Mouse (Mus musculus): Measurements from ENCODE around the gene Pde1a. TPM values are rescaled to one million over a fixed set of nuclear protein-coding genes. Genes with fewer than 3 reads are reported as not detected.

Pde1a gene
- polyA plus RNA-seq, 1 experiment from 2014 or later: 2.5 TPM

GRCm38 (mm10) chr2:80038642-80039445 is 90.4 kb downstream of the Pde1a start:
- no peaks in the 10 kb centered on the region for H3K27me3 ChIP-seq
- H3K4me3 ChIP-seq (replicated peaks): no peak overlapping the region
- H3K27ac ChIP-seq (replicated peaks): no peak overlapping the region
- no peak overlapping the region for H3K4me2 ChIP-seq
- no peak overlapping the region for H3K9ac ChIP-seq
- ATAC-seq (ENCODE audit: insufficient read depth): no peak
- WGBS (ENCODE audit: insufficient replicate concordance): 42% methylated on average over 10 of the region's 10 CpGs
- no peaks in the 10 kb centered on the region for H3K36me3 ChIP-seq (replicated peaks)
- no peaks in the 10 kb centered on the region for H3K4me1 ChIP-seq (replicated peaks)
- H3K9me3 ChIP-seq (replicated peaks): no peaks in the 10 kb centered on the region

- H3K4me1 ChIP-seq (replicated peaks): no peaks in the 10 kb centered on the region
- no peaks in the 10 kb centered on the region for H3K9me3 ChIP-seq (replicated peaks)
- 55% methylated on average over 5 of the region's 5 CpGs for WGBS (ENCODE audit: insufficient replicate concordance)
- H3K4me3 ChIP-seq (replicated peaks): no peak overlapping the region
- no peak overlapping the region for H3K4me2 ChIP-seq
- no peaks in the 10 kb centered on the region for H3K27me3 ChIP-seq
- no peak for ATAC-seq (ENCODE audit: insufficient read depth)
- no peak overlapping the region for H3K9ac ChIP-seq
- H3K27ac ChIP-seq (replicated peaks): no peak overlapping the region
- no peaks in the 10 kb centered on the region for H3K36me3 ChIP-seq (replicated peaks)
Observed at GRCm38 (mm10) chr2:80037971-80038370, 91.3 kb downstream of the Pde1a start.

GRCm38 (mm10) chr2:80029051-80029450 is 100.2 kb downstream of the Pde1a start:
- Histone ChIP-seq H3K27me3 (no peaks in the 10 kb centered on the region), H3K4me2 (no peak overlapping the region), H3K9me3 (replicated peaks) (no peaks in the 10 kb centered on the region), H3K9ac (no peak overlapping the region), H3K4me3 (replicated peaks) (no peak overlapping the region), H3K36me3 (replicated peaks) (no peaks in the 10 kb centered on the region), H3K4me1 (replicated peaks) (no peaks in the 10 kb centered on the region), H3K27ac (replicated peaks) (no peak overlapping the region)
- ATAC-seq (ENCODE audit: insufficient read depth): no peak
- WGBS (ENCODE audit: insufficient replicate concordance): 58% methylated on average over 2 of the region's 2 CpGs

- H3K4me1 ChIP-seq (replicated peaks): no peaks in the 10 kb centered on the region
- no peak overlapping the region for H3K4me3 ChIP-seq (replicated peaks)
- H3K9ac ChIP-seq: no peak overlapping the region
- no peaks in the 10 kb centered on the region for H3K36me3 ChIP-seq (replicated peaks)
- H3K4me2 ChIP-seq: no peak overlapping the region
- H3K27ac ChIP-seq (replicated peaks): no peak overlapping the region
- no peaks in the 10 kb centered on the region for H3K27me3 ChIP-seq
- H3K9me3 ChIP-seq (replicated peaks): no peaks in the 10 kb centered on the region
- WGBS (ENCODE audit: insufficient replicate concordance): 64% methylated on average over 1 of the region's 1 CpGs
- ATAC-seq (ENCODE audit: insufficient read depth): no peak
Observed at GRCm38 (mm10) chr2:80026053-80026452, 103.2 kb downstream of the Pde1a start.

GRCm38 (mm10) chr2:80025597-80025996 is 103.7 kb downstream of the Pde1a start:
- Histone ChIP-seq H3K27me3 (no peaks in the 10 kb centered on the region), H3K27ac (replicated peaks) (no peak overlapping the region), H3K9me3 (replicated peaks) (no peaks in the 10 kb centered on the region), H3K4me1 (replicated peaks) (no peaks in the 10 kb centered on the region), H3K9ac (no peak overlapping the region), H3K4me3 (replicated peaks) (no peak overlapping the region), H3K4me2 (no peak overlapping the region), H3K36me3 (replicated peaks) (no peaks in the 10 kb centered on the region)
- WGBS (ENCODE audit: insufficient replicate concordance): 30% methylated on average over 1 of the region's 1 CpGs
- ATAC-seq (ENCODE audit: insufficient read depth): no peak

- Histone ChIP-seq H3K4me2 (no peak overlapping the region), H3K9ac (no peak overlapping the region), H3K27ac (replicated peaks) (no peak overlapping the region), H3K27me3 (no peaks in the 10 kb centered on the region), H3K9me3 (replicated peaks) (no peaks in the 10 kb centered on the region), H3K36me3 (replicated peaks) (no peaks in the 10 kb centered on the region), H3K4me1 (replicated peaks) (no peaks in the 10 kb centered on the region), H3K4me3 (replicated peaks) (no peak overlapping the region)
- no peak for ATAC-seq (ENCODE audit: insufficient read depth)
- 10% methylated on average over 1 of the region's 1 CpGs for WGBS (ENCODE audit: insufficient replicate concordance)
Observed at GRCm38 (mm10) chr2:80025038-80025437, 104.2 kb downstream of the Pde1a start.

- no peak overlapping the region for H3K4me3 ChIP-seq (replicated peaks)
- no peaks in the 10 kb centered on the region for H3K9me3 ChIP-seq (replicated peaks)
- no peaks in the 10 kb centered on the region for H3K27me3 ChIP-seq
- no peak overlapping the region for H3K9ac ChIP-seq
- H3K4me1 ChIP-seq (replicated peaks): no peaks in the 10 kb centered on the region
- 60% methylated on average over 3 of the region's 3 CpGs for WGBS (ENCODE audit: insufficient replicate concordance)
- no peak overlapping the region for H3K4me2 ChIP-seq
- ATAC-seq (ENCODE audit: insufficient read depth): no peak
- H3K27ac ChIP-seq (replicated peaks): no peak overlapping the region
- no peaks in the 10 kb centered on the region for H3K36me3 ChIP-seq (replicated peaks)
Observed at GRCm38 (mm10) chr2:80014161-80014560, 115.1 kb downstream of the Pde1a start.

- no peak for ATAC-seq (ENCODE audit: insufficient read depth)
- Histone ChIP-seq H3K27ac (replicated peaks) (no peak overlapping the region), H3K9ac (no peak overlapping the region), H3K36me3 (replicated peaks) (no peaks in the 10 kb centered on the region), H3K4me3 (replicated peaks) (no peak overlapping the region), H3K9me3 (replicated peaks) (no peaks in the 10 kb centered on the region), H3K27me3 (no peaks in the 10 kb centered on the region), H3K4me2 (no peak overlapping the region), H3K4me1 (replicated peaks) (no peaks in the 10 kb centered on the region)
- 60% methylated on average over 4 of the region's 4 CpGs for WGBS (ENCODE audit: insufficient replicate concordance)
Observed at GRCm38 (mm10) chr2:80013060-80013459, 116.2 kb downstream of the Pde1a start.

GRCm38 (mm10) chr2:79999168-79999567 is 130.1 kb downstream of the Pde1a start:
- H3K9ac ChIP-seq: no peak overlapping the region
- no peak overlapping the region for H3K4me2 ChIP-seq
- no peak for ATAC-seq (ENCODE audit: insufficient read depth)
- no peaks in the 10 kb centered on the region for H3K9me3 ChIP-seq (replicated peaks)
- no peak overlapping the region for H3K27ac ChIP-seq (replicated peaks)
- H3K4me3 ChIP-seq (replicated peaks): no peak overlapping the region
- no peaks in the 10 kb centered on the region for H3K27me3 ChIP-seq
- H3K4me1 ChIP-seq (replicated peaks): no peaks in the 10 kb centered on the region
- H3K36me3 ChIP-seq (replicated peaks): no peaks in the 10 kb centered on the region
- WGBS (ENCODE audit: insufficient replicate concordance): 46% methylated on average over 3 of the region's 3 CpGs

GRCm38 (mm10) chr2:79998460-79998859 is 130.8 kb downstream of the Pde1a start:
- 51% methylated on average over 2 of the region's 2 CpGs for WGBS (ENCODE audit: insufficient replicate concordance)
- Histone ChIP-seq H3K27me3 (no peaks in the 10 kb centered on the region), H3K4me3 (replicated peaks) (no peak overlapping the region), H3K4me1 (replicated peaks) (no peaks in the 10 kb centered on the region), H3K9ac (no peak overlapping the region), H3K4me2 (no peak overlapping the region), H3K36me3 (replicated peaks) (no peaks in the 10 kb centered on the region), H3K27ac (replicated peaks) (no peak overlapping the region), H3K9me3 (replicated peaks) (no peaks in the 10 kb centered on the region)
- no peak for ATAC-seq (ENCODE audit: insufficient read depth)

- H3K36me3 ChIP-seq (replicated peaks): no peaks in the 10 kb centered on the region
- WGBS (ENCODE audit: insufficient replicate concordance): 52% methylated on average over 6 of the region's 6 CpGs
- H3K9ac ChIP-seq: no peak overlapping the region
- no peaks in the 10 kb centered on the region for H3K4me1 ChIP-seq (replicated peaks)
- H3K27ac ChIP-seq (replicated peaks): no peak overlapping the region
- no peaks in the 10 kb centered on the region for H3K27me3 ChIP-seq
- no peaks in the 10 kb centered on the region for H3K9me3 ChIP-seq (replicated peaks)
- H3K4me2 ChIP-seq: no peak overlapping the region
- ATAC-seq (ENCODE audit: insufficient read depth): no peak
- no peak overlapping the region for H3K4me3 ChIP-seq (replicated peaks)
Observed at GRCm38 (mm10) chr2:79991642-79992041, 137.6 kb downstream of the Pde1a start.

GRCm38 (mm10) chr2:79983778-79984177 is 145.5 kb downstream of the Pde1a start:
- no peak for ATAC-seq (ENCODE audit: insufficient read depth)
- Histone ChIP-seq H3K4me2 (no peak overlapping the region), H3K9ac (no peak overlapping the region), H3K4me3 (replicated peaks) (no peak overlapping the region), H3K36me3 (replicated peaks) (no peaks in the 10 kb centered on the region), H3K27ac (replicated peaks) (no peak overlapping the region), H3K4me1 (replicated peaks) (no peaks in the 10 kb centered on the region), H3K9me3 (replicated peaks) (no peaks in the 10 kb centered on the region), H3K27me3 (no peaks in the 10 kb centered on the region)
- WGBS (ENCODE audit: insufficient replicate concordance): 47% methylated on average over 4 of the region's 4 CpGs

Measured in liver, embryonic 15.5 days (tissue).